Mouse (Mus musculus): Measurements from ENCODE around the gene Phc3.

GRCm38 (mm10) chr3:30899407-30899806 is 69.8 kb downstream of the Phc3 start:
- TF ChIP-seq CTCF (IDR thresholded peaks at IDR 0.05; ENCODE audit: borderline replicate concordance, insufficient read depth, low read length) (no peak), POLR2A (IDR thresholded peaks at IDR 0.05; ENCODE audit: low read depth, low read length) (no peak)
